Mouse (Mus musculus) kidney, postnatal 36 days (tissue): ENCODE results near the gene Dcbld2.
A peak's percentile ranks its signal among the peaks of the same experiment; 100 is the strongest.

Source experiments
- DNase-seq, 2 experiments: peaks; one replicate each; pipeline ENCODE4 v3.0.0; 2021 to 2022; ENCODE audit warnings: mixed read lengths in 2 of 2

The Dcbld2 gene

GRCm38 (mm10) chr16:58497886-58498713 lies 89.9 kb downstream of the Dcbld2 start:
- DNase-seq = no peak

DNA sequence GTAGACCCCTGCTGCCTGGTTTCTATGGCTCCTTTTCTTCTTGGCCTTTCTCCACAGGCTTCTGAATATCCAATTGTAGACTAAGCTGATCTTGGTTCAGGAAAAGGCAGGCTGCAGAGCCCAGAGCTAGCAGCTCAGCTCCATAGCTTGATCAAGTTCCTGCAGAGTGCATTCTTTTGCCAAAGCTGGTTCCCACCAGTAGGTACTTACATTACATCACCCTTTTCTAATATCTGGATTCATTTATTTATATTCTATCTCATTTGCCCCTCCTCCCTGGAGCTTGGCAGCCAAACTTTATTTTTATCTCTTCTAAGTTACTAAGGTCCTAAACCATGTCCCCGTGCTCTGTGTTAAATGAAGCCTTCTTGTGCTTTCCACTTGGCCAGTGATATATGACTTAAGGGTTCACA lies 90.9 kb downstream of the Dcbld2 start:
- DNase-seq = no peak

DNA sequence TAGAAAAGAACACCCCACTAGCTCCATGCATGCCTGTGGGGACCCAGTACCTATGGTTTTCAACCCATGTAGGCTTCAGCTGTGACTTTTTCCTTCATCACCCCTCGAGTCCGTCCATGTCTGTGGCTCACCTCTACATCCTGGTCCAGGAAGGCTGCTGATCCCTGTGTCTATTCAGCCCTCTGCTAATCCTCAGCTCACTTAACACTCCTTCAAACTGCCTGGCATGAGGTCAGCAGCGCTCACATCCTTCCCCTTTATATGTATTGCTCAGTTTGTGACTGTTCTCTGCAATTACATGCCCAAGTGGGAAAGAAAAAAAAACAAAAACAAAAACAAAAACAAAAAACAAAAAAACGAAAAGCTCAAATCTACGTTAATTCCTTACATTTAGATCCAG lies 91.4 kb downstream of the Dcbld2 start:
- DNase-seq = no peak

DNA sequence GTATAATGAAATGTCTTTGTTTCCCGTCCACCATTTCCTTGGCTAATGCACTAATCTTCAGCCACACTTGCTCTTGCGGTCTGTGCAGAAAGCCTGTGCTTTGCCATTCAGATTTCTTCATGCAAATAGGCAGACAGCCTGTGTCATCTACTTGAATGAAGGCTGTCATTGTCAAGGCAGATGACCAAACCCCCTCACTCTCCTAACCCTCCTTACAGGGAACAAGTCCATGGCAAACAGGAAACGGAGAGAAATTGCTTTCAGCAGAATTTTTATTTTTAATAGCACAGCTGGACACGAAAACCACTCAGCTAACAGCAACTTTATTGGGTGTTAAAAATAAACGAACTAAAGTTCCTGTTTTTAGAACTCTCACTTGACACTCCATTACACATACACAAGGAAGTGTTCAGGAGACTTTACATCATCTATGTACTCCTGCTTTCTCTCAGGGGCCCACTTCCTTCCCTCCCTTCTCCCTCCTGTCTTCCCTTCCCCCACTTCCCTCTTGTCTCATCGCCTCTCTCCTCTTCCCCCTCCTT lies 93.6 kb downstream of the Dcbld2 start:
- no peak for DNase-seq

GRCm38 (mm10) chr16:58502566-58502965 lies 94.3 kb downstream of the Dcbld2 start:
- DNase-seq = no peak

DNA sequence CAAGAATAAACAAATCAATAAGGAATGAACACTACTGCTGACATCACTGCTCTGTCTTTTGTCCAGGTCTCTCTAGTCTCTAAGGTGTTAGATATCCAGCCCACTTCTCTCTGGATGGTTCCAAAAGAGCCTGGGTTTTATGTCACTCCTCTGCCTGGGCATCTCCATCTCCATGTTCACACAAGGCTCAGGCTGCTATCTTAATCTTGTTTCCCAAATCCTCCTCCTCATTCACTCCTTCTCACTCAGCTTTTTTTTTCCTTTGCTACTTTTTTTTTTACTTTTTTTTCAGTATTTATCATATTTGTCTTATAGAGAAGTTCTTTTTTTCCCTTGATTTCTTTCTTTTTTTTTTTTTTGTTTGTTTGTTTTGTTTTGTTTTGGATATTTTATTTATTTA lies 96.7 kb downstream of the Dcbld2 start:
- no peak for DNase-seq

GRCm38 (mm10) chr16:58512181-58512761 lies 104.0 kb downstream of the Dcbld2 start:
- peak; percentile 64 to 71 for DNase-seq

DNA sequence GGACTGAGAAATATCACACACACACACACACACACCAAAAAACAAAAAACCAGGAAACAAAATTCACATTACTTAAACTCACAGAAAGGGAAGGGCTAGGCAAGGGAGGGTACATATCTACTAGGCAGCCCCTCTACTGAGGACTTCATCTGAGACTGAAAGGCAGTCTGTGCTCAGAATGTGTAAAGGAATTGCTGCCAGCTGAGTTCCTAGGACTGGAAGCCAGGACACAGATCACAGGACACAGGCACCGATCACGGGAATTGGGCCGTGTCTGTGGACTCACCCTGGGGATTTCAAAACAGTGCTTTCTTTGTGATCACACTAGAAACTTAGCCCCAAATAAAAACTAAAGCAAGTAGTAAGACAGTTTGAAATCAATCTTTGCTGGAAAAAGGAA lies 104.6 kb downstream of the Dcbld2 start:
- DNase-seq = peak; percentile 73 to 78

GRCm38 (mm10) chr16:58513755-58514154 lies 105.5 kb downstream of the Dcbld2 start:
- peak in 1 of 2 experiments; percentile 52 for DNase-seq

DNA sequence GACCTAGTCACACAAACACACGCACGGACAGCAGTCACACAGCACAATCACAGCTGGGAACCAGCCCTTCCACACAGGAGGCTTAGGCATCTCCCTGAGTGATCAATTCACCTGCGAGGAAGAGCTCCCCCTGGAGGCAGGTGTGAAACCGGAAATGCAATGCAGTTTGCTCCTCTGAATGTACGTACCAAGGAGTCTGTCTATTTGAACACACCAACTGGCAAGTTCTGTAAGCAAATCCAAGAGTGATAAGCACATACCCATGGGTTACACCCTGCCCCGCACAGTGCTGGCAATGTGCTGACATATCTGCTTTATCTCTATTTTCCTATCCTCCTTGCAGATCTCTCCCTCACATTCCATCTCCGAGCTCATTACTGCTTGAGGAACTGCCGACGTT lies 106.3 kb downstream of the Dcbld2 start:
- DNase-seq = peak in 1 of 2 experiments; percentile 76

GRCm38 (mm10) chr16:58516161-58516560 lies 107.9 kb downstream of the Dcbld2 start:
- DNase-seq = no peak

DNA sequence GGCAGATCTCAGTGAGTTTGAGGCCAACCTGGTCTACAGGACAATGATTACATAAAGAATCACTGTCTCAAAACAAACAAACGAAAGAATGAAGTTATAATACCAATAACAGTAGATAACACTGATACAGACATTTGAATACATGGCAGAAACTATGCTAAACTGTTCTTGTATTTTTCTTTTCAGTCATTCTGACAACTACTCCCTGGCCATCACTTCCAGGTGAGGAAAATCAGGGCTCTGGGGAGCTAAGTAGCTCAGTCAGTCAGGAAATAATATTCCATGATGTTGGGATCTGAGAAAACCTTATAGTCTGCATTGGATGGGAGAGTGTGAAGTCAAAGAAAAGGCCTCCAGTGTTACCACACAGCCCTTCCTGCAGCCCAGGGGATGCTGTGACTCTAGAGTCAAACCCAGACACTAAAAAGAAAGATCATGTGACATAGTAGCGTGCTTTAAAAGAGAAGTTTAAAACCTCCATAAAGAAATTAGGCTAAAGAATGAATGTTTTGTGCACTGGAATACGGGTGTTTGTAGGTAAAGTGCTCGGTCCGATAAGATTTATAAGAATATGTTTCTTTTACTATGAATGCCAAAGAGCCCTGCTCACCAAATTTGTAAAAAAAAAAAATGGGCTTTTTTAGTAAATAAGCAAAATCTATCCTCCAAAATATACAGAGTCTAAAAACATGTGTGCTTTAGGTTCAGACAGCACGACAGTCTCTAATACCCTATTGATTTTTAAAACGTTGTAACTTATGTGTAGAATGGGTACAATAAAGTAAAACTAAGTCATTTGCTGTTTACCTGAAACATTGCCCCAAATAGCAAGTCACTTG lies 108.9 kb downstream of the Dcbld2 start:
- no peak for DNase-seq
